Mouse (Mus musculus) right cerebral cortex, adult 18-20 months (tissue): Measurements from ENCODE around the gene Cfb.
"Not testable (repeated sequence)": the region's sequence is repeated elsewhere in the genome, so short reads cannot be mapped to it uniquely, and the experiment has no call there.

ENCODE experiments used
- DNase-seq: peaks from one replicate; pipeline ENCODE4 v3.0.0; 2022; ENCODE audit warnings: mixed read lengths

Cfb gene

DNA sequence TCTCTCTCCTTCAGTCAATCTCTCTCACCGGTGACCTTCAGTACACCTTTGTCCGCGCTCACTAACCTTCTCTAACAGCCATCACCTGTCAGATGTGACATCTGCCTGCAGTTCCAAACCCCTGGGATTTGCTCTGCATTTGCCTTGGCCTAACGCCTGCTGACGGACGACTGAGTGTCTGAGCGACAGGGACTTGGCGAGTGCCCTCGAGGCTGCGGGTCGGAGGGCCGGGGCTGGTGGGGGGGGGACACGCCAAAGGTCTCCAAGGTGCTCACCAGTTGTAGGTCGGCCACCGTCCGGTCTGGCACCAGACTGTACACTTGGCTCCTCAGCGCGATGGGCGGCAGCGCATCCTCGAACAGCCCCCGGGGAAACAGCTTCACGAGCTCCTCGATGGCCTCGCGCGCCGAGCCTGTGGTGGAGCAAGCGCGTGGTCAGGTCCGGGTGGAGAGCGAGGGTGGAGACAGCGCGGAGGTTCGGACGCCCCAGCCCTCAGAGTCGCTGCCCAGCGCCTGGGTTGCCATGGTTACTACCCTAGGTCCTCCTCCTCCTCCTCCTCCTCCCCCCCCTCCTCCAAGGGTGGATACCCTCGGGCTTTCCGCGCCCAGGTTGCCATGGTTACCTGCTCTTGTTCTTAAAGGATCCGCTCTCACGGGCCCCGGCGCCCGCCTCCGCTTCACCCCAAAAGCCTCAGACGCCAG, 26.0 kb downstream of the Cfb start:
- DNase-seq: no peak

DNA sequence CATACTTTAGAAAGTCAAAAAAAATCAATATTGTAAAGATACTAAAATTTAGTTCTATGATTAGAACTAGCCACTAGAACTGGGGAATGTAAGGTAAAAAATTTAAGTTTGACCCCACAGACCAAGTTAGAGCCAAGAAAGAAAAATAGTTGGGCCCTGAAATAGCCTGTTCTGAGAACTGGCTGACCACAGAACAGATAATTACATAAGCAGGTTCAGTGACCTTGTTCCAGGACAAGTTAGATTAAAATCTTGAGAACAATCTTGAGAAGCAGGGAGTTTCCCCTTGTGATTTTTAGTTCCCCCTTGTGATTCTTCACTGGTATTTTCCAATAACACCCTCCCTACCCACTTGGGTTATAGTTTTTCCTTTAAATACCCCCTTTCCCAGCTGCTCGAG, 31.5 kb downstream of the Cfb start:
- DNase-seq: not testable (repeated sequence)

GRCm38 (mm10) chr17:34814818-34815370, 47.4 kb downstream of the Cfb start:
- DNase-seq: no peak

DNA sequence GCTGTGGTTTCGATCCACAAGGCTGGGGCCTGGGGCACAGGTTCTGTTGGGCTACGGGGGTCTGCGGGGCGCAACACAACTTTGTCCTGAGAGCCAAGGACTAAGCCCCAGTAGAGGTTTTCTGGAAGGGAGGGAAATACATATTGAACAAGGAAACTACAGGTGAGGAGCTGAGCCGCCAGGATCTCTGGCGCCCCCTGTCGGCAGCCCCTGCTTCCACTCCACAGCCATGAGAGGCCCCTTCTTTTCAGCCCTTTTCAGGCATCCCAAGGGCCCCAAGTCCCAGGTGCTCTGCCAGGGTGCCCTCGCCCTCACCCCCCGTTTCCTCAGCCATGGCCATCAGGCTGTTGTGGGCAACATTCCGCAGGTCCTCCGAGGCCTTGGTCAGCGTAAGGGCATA, 48.6 kb downstream of the Cfb start:
- DNase-seq: not testable (repeated sequence)

- no peak for DNase-seq
Measured at GRCm38 (mm10) chr17:34811275-34811674, 51.0 kb downstream of the Cfb start.

DNA sequence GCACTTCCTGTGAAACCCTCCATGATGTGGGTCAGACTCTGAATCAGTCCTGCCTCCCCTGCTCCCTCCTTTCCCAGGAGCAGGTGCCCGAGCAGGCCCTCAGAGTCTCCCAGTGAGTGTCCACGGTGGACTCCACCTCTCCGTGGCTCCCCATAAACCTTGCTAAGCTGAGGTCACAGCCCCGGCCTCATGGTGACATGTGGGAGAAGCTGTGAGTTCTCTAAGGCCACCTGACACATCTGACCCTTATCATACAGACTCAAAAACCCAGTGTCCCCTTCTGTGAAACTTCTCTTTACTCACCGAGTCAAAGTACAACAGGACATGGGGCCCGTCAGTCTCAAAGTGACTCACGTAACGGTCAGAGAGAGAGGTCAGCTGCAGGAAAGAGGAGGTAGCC, 51.5 kb downstream of the Cfb start:
- DNase-seq: not testable (repeated sequence)

- DNase-seq: not testable (repeated sequence)
Measured at GRCm38 (mm10) chr17:34810411-34810810, 51.9 kb downstream of the Cfb start.

- no peak for DNase-seq
Measured at GRCm38 (mm10) chr17:34808599-34809205, 53.6 kb downstream of the Cfb start.

- no peak for DNase-seq
Measured at GRCm38 (mm10) chr17:34807176-34807575, 55.1 kb downstream of the Cfb start.
